ENCODE assay signal across 8 mouse cellular contexts in the genomic region with DNA sequence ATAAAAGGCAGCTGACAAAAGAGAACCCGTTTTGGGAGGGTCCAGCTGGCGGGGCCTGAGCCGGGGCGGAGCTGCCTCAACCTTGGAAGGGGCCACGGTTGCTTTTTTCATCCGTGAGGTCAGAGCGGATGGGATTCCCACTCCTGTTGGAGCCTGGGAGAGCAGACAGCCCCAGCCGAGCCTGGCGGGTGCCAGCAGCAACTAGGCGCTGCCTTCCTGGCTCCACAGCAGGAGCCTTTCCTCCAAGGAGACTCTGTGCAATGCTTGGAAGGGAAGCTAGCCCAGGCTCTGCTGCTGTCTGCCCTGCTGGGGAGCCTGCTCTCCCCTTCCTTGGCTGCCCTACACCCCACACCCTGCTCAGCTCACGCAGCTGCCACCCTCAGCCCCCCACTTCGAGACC.
DNase-seq lines count a peak whose midpoint lies in the region; ATAC-seq and TF ChIP-seq lines count a peak whose summit lies in the region.

No protein-coding gene starts in this region.

- WGBS in forebrain, embryonic 12.5 days: 27% methylated on average over 12 of the region's 12 CpGs
- WGBS in heart, embryonic 15.5 days: 20% methylated on average over 12 of the region's 12 CpGs
- 20% methylated on average over 12 of the region's 12 CpGs for WGBS in midbrain, postnatal 0 days
- WGBS in liver, embryonic 11.5 days: 37% methylated on average over 12 of the region's 12 CpGs

- no peak overlapping the region for H3K4me3 ChIP-seq in forebrain, embryonic 12.5 days (replicated peaks)
- peak overlapping the region; percentile 6 for H3K4me3 ChIP-seq in heart, embryonic 15.5 days
- H3K4me3 ChIP-seq in midbrain, postnatal 0 days (ENCODE audit: low read depth, low read length): no peak overlapping the region
- H3K4me3 ChIP-seq in liver, embryonic 11.5 days (ENCODE audit: low read depth, low read length): no peak overlapping the region

- no peak overlapping the region for H3K27ac ChIP-seq in forebrain, embryonic 12.5 days
- H3K27ac ChIP-seq in heart, embryonic 15.5 days: peak overlapping the region; percentile 52
- H3K27ac ChIP-seq in midbrain, postnatal 0 days (ENCODE audit: low read depth, low read length): no peak overlapping the region
- H3K27ac ChIP-seq in liver, embryonic 11.5 days (ENCODE audit: low read depth, low read length): no peak overlapping the region

- peak overlapping the region; percentile 21 for H3K4me2 ChIP-seq in forebrain, embryonic 12.5 days
- peak overlapping the region; percentile 54 for H3K4me2 ChIP-seq in heart, embryonic 15.5 days
- H3K4me2 ChIP-seq in midbrain, postnatal 0 days (ENCODE audit: low read depth, low read length, poor library complexity, severe bottlenecking): peak overlapping the region; percentile 36
- H3K4me2 ChIP-seq in liver, embryonic 11.5 days: no peak overlapping the region

- TF ChIP-seq CTCF in midbrain, postnatal 0 days (IDR thresholded peaks at IDR 0.05): no peak

- H3K4me1 ChIP-seq in forebrain, embryonic 12.5 days: peaks cover 9% of the 10 kb centered on the region
- peaks cover 5% of the 10 kb centered on the region for H3K4me1 ChIP-seq in heart, embryonic 15.5 days (replicated peaks)
- no peaks in the 10 kb centered on the region; the same call in 1 of the 2 replicates for H3K4me1 ChIP-seq in midbrain, postnatal 0 days (ENCODE audit: insufficient read depth, low read length)
- H3K4me1 ChIP-seq in liver, embryonic 11.5 days (replicated peaks; ENCODE audit: control insufficient read depth, insufficient read depth, low read length): no peaks in the 10 kb centered on the region

- no peaks in the 10 kb centered on the region for H3K9me3 ChIP-seq in forebrain, embryonic 12.5 days
- H3K9me3 ChIP-seq in heart, embryonic 15.5 days (replicated peaks): no peaks in the 10 kb centered on the region
- H3K9me3 ChIP-seq in midbrain, postnatal 0 days (ENCODE audit: low read length): no peaks in the 10 kb centered on the region
- no peaks in the 10 kb centered on the region for H3K9me3 ChIP-seq in liver, embryonic 11.5 days (ENCODE audit: control insufficient read depth, low read length)

- DNase-seq in urinary bladder, adult 18-20 months (ENCODE audit: low spot score in 2 of 2): peak; percentile 16 to 27
- no peak for DNase-seq in urinary bladder, postnatal 10 days (ENCODE audit: low spot score)
- peak; percentile 19 to 21 for DNase-seq in layer of hippocampus, postnatal 36 days
- peak; percentile 23 for DNase-seq in midbrain, postnatal 0 days (ENCODE audit: low spot score)
- peak; percentile 12 for DNase-seq in testis, postnatal 14 days (ENCODE audit: low spot score)
- no peak for DNase-seq in liver, embryonic 11.5 days (ENCODE audit: low spot score)

- H3K36me3 ChIP-seq in forebrain, embryonic 12.5 days (replicated peaks): no peaks in the 10 kb centered on the region
- no peaks in the 10 kb centered on the region for H3K36me3 ChIP-seq in heart, embryonic 15.5 days
- H3K36me3 ChIP-seq in midbrain, postnatal 0 days (ENCODE audit: insufficient read depth, low read length): no peaks in the 10 kb centered on the region
- H3K36me3 ChIP-seq in liver, embryonic 11.5 days (ENCODE audit: control insufficient read depth, insufficient read depth, low read length): no peaks in the 10 kb centered on the region

- H3K27me3 ChIP-seq in forebrain, embryonic 12.5 days: peaks cover 7% of the 10 kb centered on the region; the same call in 1 of the 2 replicates
- no peaks in the 10 kb centered on the region for H3K27me3 ChIP-seq in heart, embryonic 15.5 days
- no peaks in the 10 kb centered on the region for H3K27me3 ChIP-seq in midbrain, postnatal 0 days (ENCODE audit: insufficient read depth, low read length)
- H3K27me3 ChIP-seq in liver, embryonic 11.5 days (replicated peaks; ENCODE audit: control insufficient read depth, insufficient read depth, low read length): no peaks in the 10 kb centered on the region; the same call in 1 of the 2 replicates

- no peak overlapping the region for H3K9ac ChIP-seq in forebrain, embryonic 12.5 days
- peak overlapping the region; percentile 12; the same call in 1 of the 2 replicates for H3K9ac ChIP-seq in heart, embryonic 15.5 days
- no peak overlapping the region for H3K9ac ChIP-seq in midbrain, postnatal 0 days (replicated peaks; ENCODE audit: low read length, poor library complexity, severe bottlenecking)
- H3K9ac ChIP-seq in liver, embryonic 11.5 days (ENCODE audit: low read depth, low read length): no peak overlapping the region; the same call in 1 of the 2 replicates

- ATAC-seq in forebrain, embryonic 12.5 days (ENCODE audit: low FRiP score): peak; percentile 64; the same call in 1 of the 2 replicates
- peak; percentile 51 for ATAC-seq in heart, embryonic 15.5 days (replicated peaks; ENCODE audit: insufficient number of reproducible peaks, insufficient read depth, low FRiP score, low read depth)
- no peak for ATAC-seq in midbrain, postnatal 0 days (ENCODE audit: low FRiP score)
- no peak for ATAC-seq in liver, embryonic 11.5 days (replicated peaks; ENCODE audit: low FRiP score)

Comparison
In these comparisons a context has a peak if more than half of its experiments do, and no peak if none do; other contexts are left out.
1. DNase-seq: peak in urinary bladder, adult 18-20 months (2 of 2), layer of hippocampus, postnatal 36 days (2 of 2), midbrain, postnatal 0 days (single experiment) and testis, postnatal 14 days (single experiment); none in urinary bladder, postnatal 10 days (single experiment) and liver, embryonic 11.5 days (single experiment).
2. ATAC-seq: peak in forebrain, embryonic 12.5 days (single experiment) and heart, embryonic 15.5 days (single experiment); none in midbrain, postnatal 0 days (single experiment) and liver, embryonic 11.5 days (single experiment).